Mouse (Mus musculus): ENCODE measurements around the gene Lum. TPM values are rescaled to one million over a fixed set of nuclear protein-coding genes. Genes with fewer than 3 reads are reported as not detected.

Lum gene
- total RNA-seq (2014; rRNA removed) (5.3 TPM in 2 replicates), polyA plus RNA-seq (2015; fragmentation: Nextera tagmentation; extraction: Ambion mirVana) (13.4 and 14.0 TPM in 2 replicates)

- no peak for TF ChIP-seq CTCF (IDR thresholded peaks at IDR 0.05; ENCODE audit: low read depth)
- H3K27ac ChIP-seq, result no peak within 1 kb of the TSS
- DNase-seq (ENCODE audit: low spot score), result no peak
- H3K27me3 ChIP-seq (ENCODE audit: insufficient read depth, low read length), result no peaks in the 10 kb centered on the region
- H3K36me3 ChIP-seq (ENCODE audit: insufficient read depth, low read length), result no peaks in the 10 kb centered on the region
- WGBS, result 56% methylated on average over 10 of the region's 10 CpGs
- no peaks in the 10 kb centered on the region for H3K9me3 ChIP-seq (ENCODE audit: low read length)
- H3K4me3 ChIP-seq (ENCODE audit: low read length), result no peak within 1 kb of the TSS
- H3K9ac ChIP-seq (replicated peaks; ENCODE audit: low read length), result no peak within 1 kb of the TSS
- no peak within 1 kb of the TSS for H3K4me2 ChIP-seq (ENCODE audit: low read depth, low read length)
- no peaks in the 10 kb centered on the region for H3K4me1 ChIP-seq (ENCODE audit: insufficient read depth, low read length)
- no peak for ATAC-seq
Measured at GRCm38 (mm10) chr10:97564957-97565856, at the start of gene Lum. Lum (plus strand) TSS chr10:97565128.

- DNase-seq (ENCODE audit: low spot score), result no peak
Measured at GRCm38 (mm10) chr10:97523366-97523765, 41.6 kb upstream of the Lum start.

GRCm38 (mm10) chr10:97535697-97536096, 29.2 kb upstream of the Lum start:
- H3K9me3 ChIP-seq (ENCODE audit: low read length), result no peaks in the 10 kb centered on the region
- H3K4me2 ChIP-seq (ENCODE audit: low read depth, low read length), result no peak overlapping the region
- no peak for ATAC-seq
- no peaks in the 10 kb centered on the region for H3K27me3 ChIP-seq (ENCODE audit: insufficient read depth, low read length)
- no peak for TF ChIP-seq CTCF (IDR thresholded peaks at IDR 0.05; ENCODE audit: low read depth)
- no peaks in the 10 kb centered on the region for H3K36me3 ChIP-seq (ENCODE audit: insufficient read depth, low read length)
- H3K4me3 ChIP-seq (ENCODE audit: low read length), result no peak overlapping the region
- 83% methylated on average over 4 of the region's 4 CpGs for WGBS
- H3K27ac ChIP-seq, result no peak overlapping the region
- no peak for DNase-seq (ENCODE audit: low spot score)
- H3K9ac ChIP-seq (replicated peaks; ENCODE audit: low read length), result no peak overlapping the region
- no peaks in the 10 kb centered on the region for H3K4me1 ChIP-seq (ENCODE audit: insufficient read depth, low read length)

More at GRCm38 (mm10) chr10:97523366-97523765, 41.6 kb upstream of the Lum start:
- H3K4me3 ChIP-seq (ENCODE audit: low read length), result no peak overlapping the region
- H3K9me3 ChIP-seq (ENCODE audit: low read length), result no peaks in the 10 kb centered on the region
- no peak for TF ChIP-seq CTCF (IDR thresholded peaks at IDR 0.05; ENCODE audit: low read depth)
- ATAC-seq, result no peak
- WGBS, result 89% methylated on average over 3 of the region's 3 CpGs
- H3K27me3 ChIP-seq (ENCODE audit: insufficient read depth, low read length), result no peaks in the 10 kb centered on the region
- no peak overlapping the region for H3K9ac ChIP-seq (replicated peaks; ENCODE audit: low read length)
- H3K27ac ChIP-seq, result no peak overlapping the region
- H3K4me2 ChIP-seq (ENCODE audit: low read depth, low read length), result no peak overlapping the region
- H3K4me1 ChIP-seq (ENCODE audit: insufficient read depth, low read length), result no peaks in the 10 kb centered on the region
- H3K36me3 ChIP-seq (ENCODE audit: insufficient read depth, low read length), result no peaks in the 10 kb centered on the region

- no peaks in the 10 kb centered on the region for H3K9me3 ChIP-seq (ENCODE audit: low read length)
- DNase-seq (ENCODE audit: low spot score) (no peak), ATAC-seq (no peak)
- TF ChIP-seq CTCF (IDR thresholded peaks at IDR 0.05; ENCODE audit: low read depth), result no peak
- no peak overlapping the region for H3K9ac ChIP-seq (replicated peaks; ENCODE audit: low read length)
- H3K4me3 ChIP-seq (ENCODE audit: low read length), result no peak overlapping the region
- no peaks in the 10 kb centered on the region for H3K36me3 ChIP-seq (ENCODE audit: insufficient read depth, low read length)
- H3K4me2 ChIP-seq (ENCODE audit: low read depth, low read length), result no peak overlapping the region
- 82% methylated on average over 2 of the region's 2 CpGs for WGBS
- H3K27me3 ChIP-seq (ENCODE audit: insufficient read depth, low read length), result no peaks in the 10 kb centered on the region
- no peaks in the 10 kb centered on the region for H3K4me1 ChIP-seq (ENCODE audit: insufficient read depth, low read length)
- H3K27ac ChIP-seq, result no peak overlapping the region
Measured at GRCm38 (mm10) chr10:97536921-97537320, 28.0 kb upstream of the Lum start.

- Histone ChIP-seq H3K9ac (replicated peaks; ENCODE audit: low read length) (no peak overlapping the region), H3K27me3 (ENCODE audit: insufficient read depth, low read length) (no peaks in the 10 kb centered on the region), H3K4me2 (ENCODE audit: low read depth, low read length) (no peak overlapping the region), H3K9me3 (ENCODE audit: low read length) (no peaks in the 10 kb centered on the region), H3K4me3 (ENCODE audit: low read length) (no peak overlapping the region), H3K27ac (no peak overlapping the region), H3K4me1 (ENCODE audit: insufficient read depth, low read length) (no peaks in the 10 kb centered on the region), H3K36me3 (ENCODE audit: insufficient read depth, low read length) (no peaks in the 10 kb centered on the region)
- WGBS, result 90% methylated on average over 4 of the region's 4 CpGs
- no peak for TF ChIP-seq CTCF (IDR thresholded peaks at IDR 0.05; ENCODE audit: low read depth)
- ATAC-seq (no peak), DNase-seq (ENCODE audit: low spot score) (no peak)
Measured at GRCm38 (mm10) chr10:97538202-97538601, 26.7 kb upstream of the Lum start.

GRCm38 (mm10) chr10:97547740-97548139, 17.2 kb upstream of the Lum start:
- WGBS, result 67% methylated on average over 1 of the region's 1 CpGs
- TF ChIP-seq CTCF (IDR thresholded peaks at IDR 0.05; ENCODE audit: low read depth), result no peak
- no peak overlapping the region for H3K27ac ChIP-seq

More at GRCm38 (mm10) chr10:97547740-97548139, 17.2 kb upstream of the Lum start:
- Histone ChIP-seq H3K4me3 (ENCODE audit: low read length) (no peak overlapping the region), H3K4me1 (ENCODE audit: insufficient read depth, low read length) (no peaks in the 10 kb centered on the region), H3K36me3 (ENCODE audit: insufficient read depth, low read length) (no peaks in the 10 kb centered on the region), H3K4me2 (ENCODE audit: low read depth, low read length) (no peak overlapping the region), H3K27me3 (ENCODE audit: insufficient read depth, low read length) (no peaks in the 10 kb centered on the region), H3K9ac (replicated peaks; ENCODE audit: low read length) (no peak overlapping the region), H3K9me3 (ENCODE audit: low read length) (no peaks in the 10 kb centered on the region)
- no peak for DNase-seq (ENCODE audit: low spot score)
- ATAC-seq, result no peak
